Mouse (Mus musculus) T-helper 17 cell (primary cell): ENCODE data around the gene Cd2.

ENCODE experiments used
- in situ Hi-C, 2 experiments: fragments of 300-600 bp; cut with MboI, MseI; formaldehyde crosslinking; loops; 1 replicate in 1 of 2; 2 replicates in 1 of 2; pipeline ENCODE4 v1.15.1; 2025; ENCODE audit warnings: high pct_unique_total_duplicates in 2 of 2

Gene Cd2

DNA sequence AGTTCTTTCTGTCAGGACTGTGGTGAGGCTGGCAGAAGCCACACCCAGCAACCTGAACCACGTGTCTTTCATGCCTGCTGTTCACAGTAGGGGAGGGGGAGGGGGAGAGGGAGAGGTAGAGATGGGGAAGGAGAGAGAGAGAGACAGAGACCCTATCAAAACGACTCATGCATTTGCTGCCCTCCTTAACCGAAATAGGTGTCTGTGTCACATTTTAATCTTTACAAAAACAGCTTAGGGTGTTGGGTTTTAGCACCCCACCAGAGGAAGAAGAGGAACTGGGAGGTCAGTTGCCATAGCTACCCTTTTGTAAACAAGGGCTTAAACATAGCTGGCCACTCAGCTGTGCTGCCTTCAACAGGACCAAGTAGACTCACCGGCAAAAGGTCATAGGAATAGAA lies at the start of gene Cd2:
Gene Cd2 (minus strand): TSS at position 29 of the 401 bp plus-strand sequence.
- in situ Hi-C loops = loop anchor here in 1 of 2 experiments (25.0 kb wide), 1 partner anchor 1999 kb away; the partner anchor contains the start of gene Trim33

DNA sequence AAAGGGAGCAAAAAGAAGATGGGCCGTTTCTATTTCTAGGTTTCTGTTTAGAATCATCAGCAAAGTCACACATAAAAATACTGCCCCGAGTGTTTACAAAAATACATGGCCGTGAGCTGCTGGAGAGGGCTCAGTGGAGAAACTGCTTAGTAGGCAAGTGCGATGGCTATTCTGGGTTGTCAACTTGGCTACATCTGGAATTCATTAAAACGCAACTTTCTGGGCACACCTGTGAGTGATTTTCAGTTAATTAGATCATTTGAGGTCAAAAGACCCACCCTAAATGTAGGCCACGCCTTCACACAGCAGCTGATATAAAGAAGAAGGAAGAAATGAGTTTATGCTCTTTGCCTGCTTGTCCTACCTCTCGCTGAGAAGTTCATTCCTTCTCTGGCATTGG lies 40.9 kb upstream of the Cd2 start:
- in situ Hi-C loops = loop anchor here in 1 of 2 experiments (10.0 kb wide), 1 partner anchor 1616 kb away; no protein-coding TSS in a partner anchor

DNA sequence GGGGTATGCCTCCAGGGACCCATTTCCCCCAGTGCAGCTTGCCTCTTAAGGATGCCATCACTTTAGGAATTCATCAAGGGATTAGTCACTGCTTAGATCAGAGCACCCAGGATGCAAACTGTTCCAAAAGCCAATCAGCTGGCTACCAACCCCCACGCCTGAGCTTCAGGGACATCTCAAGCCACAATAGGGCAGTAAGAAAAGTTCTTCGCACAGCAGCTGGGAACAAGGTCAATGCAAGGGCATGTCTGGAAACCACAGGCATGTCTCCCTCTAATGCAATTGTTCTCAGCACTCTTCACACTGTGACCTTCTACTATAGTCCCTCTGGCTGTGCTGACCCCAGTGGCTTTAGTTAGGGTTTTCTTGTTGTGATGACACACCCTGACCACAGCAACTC lies 39.5 kb upstream of the Cd2 start:
- in situ Hi-C loops = loop anchor here in 1 of 2 experiments (10.0 kb wide), 1 partner anchor 1618 kb away; no protein-coding TSS in a partner anchor

DNA sequence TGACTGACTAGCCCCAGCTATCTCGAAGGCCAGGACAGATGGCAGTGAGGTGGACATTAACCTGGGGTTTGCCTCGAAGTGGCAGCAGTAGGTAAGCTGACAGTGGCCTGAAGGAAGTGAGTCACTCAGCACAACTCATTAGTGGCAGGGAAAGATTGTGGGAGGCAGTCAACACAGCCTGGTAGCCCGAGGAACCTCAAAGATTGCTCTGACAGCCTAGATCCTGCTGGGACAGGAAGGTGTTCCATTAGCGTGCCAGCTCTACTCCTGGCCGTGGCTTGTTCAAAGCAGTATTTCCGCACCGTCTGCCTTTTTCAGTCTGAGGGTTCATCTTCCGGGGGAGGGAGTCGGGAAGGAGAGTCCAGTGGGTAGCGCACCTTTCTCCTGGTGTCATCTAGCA lies 34.7 kb upstream of the Cd2 start:
- in situ Hi-C loops = loop anchor here (5.0 to 25.0 kb wide), 5 partner anchors 50 to 1622 kb away; no protein-coding TSS in a partner anchor

DNA sequence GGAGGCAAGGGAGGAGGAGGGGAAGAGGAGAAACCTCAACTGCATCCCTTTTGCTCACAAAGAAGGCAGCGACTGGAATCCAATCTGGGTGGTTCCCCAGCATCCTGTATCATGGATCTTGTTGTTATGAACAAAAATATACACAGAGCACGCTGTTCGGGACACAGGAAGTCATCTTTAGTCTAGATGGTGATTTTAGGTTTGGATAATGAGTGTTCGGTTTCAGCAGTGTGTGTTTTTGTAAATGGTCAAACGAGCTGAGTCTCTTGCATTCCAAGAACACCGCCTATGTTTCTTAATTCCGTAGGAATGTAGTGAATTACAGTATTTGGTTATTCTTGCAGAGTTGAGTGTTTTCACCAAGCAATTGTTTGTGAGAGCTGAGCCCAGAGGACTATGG lies 33.1 kb upstream of the Cd2 start:
- in situ Hi-C loops = loop anchor here (5.0 to 25.0 kb wide), 5 partner anchors 51 to 1624 kb away; no protein-coding TSS in a partner anchor

DNA sequence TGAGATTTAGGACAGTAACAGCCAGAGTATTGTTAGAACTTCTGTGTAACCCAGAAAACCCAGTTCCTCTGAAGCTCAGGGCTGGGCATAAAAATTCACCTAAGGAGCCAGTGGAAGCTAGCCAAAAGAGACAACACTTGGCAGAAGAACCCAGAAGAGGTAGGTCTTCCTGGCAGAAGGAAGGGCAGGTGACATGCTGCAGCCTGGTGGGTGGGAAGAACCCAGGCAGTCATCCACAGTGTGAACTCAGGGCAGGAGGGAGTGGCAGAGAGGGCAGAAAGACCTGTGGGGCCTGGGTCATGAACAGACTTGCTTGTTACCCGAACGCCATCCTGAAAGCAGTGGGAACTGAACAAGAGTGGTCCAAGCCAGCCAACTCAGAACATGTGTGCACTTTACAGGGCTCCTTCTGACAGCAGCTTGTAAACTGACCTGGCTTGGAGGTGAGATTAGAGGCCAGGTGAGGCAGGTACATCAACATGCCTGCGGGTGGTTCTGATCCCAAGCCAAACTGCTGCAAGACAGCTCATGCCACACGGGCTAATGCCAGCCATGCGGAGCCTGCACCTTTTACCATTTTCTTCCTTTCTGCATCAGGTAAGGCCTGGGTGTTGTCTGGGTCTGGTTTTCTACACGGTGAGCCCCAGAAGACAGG lies 30.9 kb upstream of the Cd2 start:
- in situ Hi-C loops = loop anchor here (5.0 to 25.0 kb wide), 2 partner anchors 494 to 499 kb away; no protein-coding TSS in a partner anchor

DNA sequence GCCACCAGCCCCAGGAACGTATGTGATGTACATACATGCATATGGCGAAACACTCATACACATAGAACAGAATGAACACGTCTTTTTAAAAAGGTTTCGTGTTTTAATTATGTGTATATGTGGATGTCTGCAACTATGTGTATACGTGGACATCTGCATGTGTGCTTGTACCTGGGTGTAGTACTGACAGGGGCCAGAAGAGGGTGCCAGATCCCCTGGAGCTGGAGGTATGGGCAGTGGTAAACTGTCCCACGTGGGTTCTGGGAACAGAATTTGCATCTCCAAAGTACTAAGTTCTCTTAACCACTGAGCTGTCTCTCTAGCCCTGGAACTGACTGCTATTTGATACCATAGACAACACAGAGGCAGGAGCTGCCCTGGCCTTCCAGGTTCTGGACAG lies 30.4 kb upstream of the Cd2 start:
- in situ Hi-C loops = loop anchor here (5.0 to 25.0 kb wide), 2 partner anchors 494 to 499 kb away; no protein-coding TSS in a partner anchor

DNA sequence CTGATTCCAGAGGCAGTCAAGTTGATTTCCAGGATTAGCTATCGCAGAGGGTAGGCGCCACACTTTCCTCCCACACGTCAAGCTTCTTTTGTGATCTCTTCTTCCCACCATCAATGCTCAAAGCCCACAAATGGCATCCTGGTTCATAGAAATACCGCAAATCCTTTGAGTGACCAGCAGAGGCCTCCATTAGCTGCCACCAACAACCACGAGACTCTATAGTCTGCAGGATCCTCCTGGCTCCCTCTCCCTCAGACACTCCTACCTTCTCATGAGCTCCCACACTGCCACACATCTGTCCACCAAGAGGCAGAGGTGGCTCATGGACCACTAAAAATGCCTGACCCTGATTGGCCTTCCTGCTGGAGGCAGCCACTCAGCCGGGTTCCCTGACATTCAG lies 27.2 kb upstream of the Cd2 start:
- in situ Hi-C loops = loop anchor here (5.0 to 25.0 kb wide), 2 partner anchors 497 to 502 kb away; no protein-coding TSS in a partner anchor

DNA sequence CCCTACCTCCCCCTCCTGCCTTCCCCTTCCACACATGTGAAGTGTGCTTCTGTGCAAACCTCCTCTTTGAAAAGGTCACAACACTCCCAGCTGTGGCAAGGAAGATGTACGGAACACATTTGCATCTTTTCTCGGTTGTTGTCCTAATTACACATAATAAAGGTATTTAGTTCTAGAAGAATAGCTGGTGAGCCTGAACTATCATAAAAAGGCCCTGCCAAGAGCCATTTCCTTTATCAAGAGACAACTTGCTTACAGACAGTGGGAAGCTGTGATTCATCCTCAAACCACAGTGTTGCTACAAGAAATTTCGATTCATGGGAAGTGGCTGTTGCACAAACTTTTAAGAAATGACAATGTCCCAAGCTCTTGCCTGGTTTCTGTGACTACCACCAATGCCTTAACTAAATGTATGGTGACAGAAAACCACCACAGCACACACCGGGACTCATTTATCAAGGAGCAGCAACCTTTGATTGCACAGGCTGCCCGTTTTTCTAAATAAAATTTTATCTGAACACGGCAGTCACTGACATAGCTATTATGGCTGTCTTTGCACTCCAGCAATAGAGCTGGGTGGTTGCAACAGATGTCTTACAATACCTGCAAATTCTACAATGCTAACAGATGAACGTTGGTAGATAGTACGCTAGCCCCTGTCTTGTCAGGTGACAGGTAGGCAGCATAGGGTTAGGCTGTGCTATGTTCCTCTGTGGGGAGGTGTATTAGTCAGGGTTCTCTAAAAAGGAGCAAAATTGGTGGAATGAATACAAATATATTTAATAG lies 25.7 kb upstream of the Cd2 start:
- in situ Hi-C loops = loop anchor here in 1 of 2 experiments (25.0 kb wide), 1 partner anchor 499 kb away; no protein-coding TSS in a partner anchor

DNA sequence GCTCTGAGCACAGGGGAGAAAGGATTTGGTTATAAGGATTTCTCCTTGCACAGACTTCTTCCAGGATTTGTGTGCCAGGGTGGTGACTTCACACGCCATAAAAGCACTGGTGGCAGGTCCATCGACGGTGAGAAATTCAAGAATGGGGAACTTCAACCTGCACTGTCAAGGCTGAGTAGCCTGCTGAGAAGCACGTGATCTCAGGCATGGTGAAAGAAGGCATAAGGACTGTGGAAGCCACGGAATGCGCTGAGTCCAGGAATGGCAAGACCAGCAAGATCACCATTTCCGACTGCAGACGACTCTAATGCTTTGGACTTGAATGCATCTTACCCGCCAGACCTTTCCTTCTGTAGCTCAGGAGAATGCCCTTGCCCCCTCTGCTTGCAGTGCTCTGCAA lies 23.2 kb upstream of the Cd2 start:
- in situ Hi-C loops = loop anchor here in 1 of 2 experiments (25.0 kb wide), 1 partner anchor 501 kb away; no protein-coding TSS in a partner anchor

DNA sequence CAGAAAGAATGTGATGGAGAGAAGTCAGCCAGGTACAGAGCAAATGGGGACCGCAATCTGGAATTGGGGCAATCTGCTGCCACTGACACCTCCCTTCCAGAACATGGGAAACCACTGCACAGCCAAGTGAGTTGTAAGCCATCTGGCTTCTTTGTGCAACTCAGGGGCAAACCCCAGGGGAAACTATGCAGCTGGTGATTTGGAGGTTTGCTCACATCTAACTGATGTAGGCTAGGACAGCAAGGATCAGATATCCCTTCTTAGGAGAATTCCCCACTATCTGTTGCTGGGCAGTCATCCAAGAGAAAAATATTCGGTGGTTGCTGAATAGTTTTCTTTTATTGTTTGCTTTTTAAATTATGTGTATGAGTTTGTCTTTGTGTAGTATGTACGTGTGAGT lies 21.9 kb upstream of the Cd2 start:
- in situ Hi-C loops = loop anchor here in 1 of 2 experiments (25.0 kb wide), 1 partner anchor 503 kb away; no protein-coding TSS in a partner anchor

DNA sequence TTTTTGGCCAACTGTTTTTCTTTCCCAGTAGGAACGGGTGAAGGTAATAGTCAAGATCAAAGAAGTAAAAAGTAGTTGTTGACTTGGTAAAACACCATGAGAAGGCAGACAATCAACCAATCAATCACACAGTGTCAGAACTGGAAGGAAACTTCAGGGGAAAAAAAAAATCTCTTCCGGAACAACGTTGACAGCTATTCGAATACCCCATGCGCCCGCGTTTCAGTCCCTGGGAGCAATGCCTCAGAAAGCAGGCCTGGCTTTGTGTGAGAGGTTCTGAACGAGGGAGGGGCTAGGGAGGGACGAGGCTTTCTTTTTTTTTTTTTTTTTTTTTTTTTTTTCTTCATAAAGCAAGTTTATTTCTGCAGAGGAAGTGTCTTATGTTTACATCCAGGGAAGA lies 18.4 kb upstream of the Cd2 start:
- in situ Hi-C loops = loop anchor here in 1 of 2 experiments (25.0 kb wide), 1 partner anchor 506 kb away; no protein-coding TSS in a partner anchor

DNA sequence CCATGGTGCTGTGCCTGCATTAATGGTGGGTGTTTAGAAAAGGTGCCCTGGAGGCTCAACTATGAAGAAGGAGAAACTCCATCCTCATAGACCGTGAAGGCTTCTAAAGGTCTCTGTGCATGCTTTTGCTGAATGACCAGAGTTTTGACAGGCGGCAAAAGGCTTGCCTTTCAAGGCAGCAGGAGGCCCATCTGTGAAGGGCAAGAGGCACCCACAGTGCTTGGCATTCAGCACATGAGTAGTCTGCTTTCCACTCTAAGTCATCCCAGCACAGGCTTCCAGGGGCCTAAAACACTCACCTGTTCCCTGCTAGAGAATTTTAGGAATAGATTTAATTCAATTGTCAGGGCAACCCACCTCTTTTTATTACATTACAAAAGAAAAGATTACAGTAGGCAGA lies 17.3 kb upstream of the Cd2 start:
- in situ Hi-C loops = loop anchor here in 1 of 2 experiments (25.0 kb wide), 1 partner anchor 507 kb away; no protein-coding TSS in a partner anchor

DNA sequence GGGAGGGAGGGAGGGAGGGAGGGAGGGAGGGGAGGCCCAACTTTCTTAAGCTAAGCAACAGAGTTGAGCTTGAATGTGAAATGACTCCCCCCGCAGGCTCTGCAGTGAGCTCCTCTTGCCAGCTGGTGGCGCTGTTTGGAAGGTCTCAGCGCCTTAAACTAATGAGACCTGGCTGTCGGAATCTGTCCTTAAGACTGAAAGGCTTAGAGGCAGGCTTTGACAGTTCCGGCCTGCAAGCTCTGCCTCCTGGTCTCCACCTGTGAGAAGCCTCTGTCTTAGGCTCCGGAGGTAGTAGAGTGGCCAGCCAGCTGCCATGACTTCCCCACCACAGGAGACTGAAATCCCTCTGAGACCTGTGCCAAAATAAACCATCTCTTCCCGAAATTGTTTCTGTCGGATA lies 16.4 kb upstream of the Cd2 start:
- in situ Hi-C loops = loop anchor here (5.0 to 25.0 kb wide), 2 partner anchors 153 to 508 kb away; no protein-coding TSS in a partner anchor

DNA sequence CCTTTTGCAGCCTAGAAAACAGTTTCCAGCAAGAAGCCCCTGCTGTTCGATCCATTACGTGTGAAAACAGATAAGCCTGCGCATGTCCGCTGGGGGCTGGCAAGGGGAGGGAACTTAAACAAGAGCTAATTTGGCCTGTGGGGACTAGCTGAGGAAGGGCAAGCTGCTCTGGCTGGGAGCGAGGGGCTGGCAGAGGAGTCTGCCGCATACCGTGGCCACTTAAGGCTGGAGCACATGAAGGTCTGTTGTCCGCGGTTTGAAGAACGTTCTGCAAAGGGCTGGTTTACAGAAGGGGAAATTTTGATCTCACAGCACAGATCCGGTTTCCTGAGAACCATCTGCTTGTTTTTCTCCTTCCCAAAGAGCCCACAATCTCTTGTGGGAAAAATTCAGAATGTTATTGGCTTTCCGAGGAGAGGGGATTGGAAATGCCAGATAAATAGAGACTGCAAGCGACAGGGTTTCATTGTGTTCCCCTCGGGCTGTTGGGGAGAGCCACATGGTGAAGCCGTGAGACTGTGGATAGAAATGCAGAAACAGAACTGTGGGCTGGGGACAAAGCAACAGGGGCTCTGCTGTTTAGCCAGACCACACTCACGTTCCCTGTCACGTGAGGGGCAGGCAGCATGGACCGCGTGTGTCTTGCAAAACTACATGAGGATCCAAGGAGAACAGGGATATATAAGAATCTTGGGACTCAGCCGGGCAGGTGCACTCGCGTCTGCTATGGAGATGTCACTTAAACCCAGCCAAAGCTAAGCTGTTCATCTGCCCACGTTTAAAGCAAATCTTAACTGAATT lies 12.7 kb upstream of the Cd2 start:
- in situ Hi-C loops = loop anchor here (5.0 to 25.0 kb wide), 2 partner anchors 157 to 512 kb away; no protein-coding TSS in a partner anchor

DNA sequence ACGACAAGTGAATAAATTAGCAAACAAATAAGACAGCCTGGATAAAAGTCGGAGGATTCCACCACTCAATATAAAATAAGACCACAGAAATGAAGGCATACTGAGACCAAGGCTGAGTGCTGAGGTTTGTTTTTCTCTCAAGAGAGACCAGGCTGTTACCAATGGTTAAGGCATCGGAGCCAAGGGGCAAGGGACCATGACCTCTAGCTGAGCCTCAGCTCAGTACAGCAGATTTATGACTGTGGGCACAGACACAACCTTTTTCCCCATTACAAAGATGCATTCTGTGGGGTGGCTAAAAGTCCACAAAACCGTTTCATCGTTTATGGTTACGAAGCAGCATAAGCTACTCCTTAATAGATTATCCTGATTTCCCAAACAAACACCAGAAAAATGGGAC lies 11.9 kb upstream of the Cd2 start:
- in situ Hi-C loops = loop anchor here (5.0 to 25.0 kb wide), 6 partner anchors 77 to 1988 kb away; partner anchors contain the start of genes Ptgfrn (in 1 of the 2) and Trim33 (in 1 of the 2)

DNA sequence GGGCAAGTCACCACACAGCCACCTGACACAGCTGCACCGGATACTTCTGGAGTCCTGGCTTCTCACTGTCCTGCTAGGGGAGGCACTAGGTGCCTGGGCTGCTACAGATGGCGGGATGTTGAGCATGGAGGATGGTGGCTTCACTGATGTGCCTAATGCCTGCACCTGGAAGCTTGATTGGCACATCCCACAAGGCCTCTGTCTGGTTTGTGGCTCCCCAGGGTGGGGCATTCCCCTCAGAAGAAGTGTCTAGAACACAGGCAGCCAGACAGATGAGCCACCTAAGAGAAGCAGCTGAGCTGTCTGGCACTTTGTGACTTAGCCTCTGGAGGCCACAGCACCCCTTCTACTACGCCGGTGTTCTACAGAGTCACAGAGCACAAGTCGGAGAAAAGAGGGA lies 9.5 kb upstream of the Cd2 start:
- in situ Hi-C loops = loop anchor here (5.0 to 25.0 kb wide), 6 partner anchors 75 to 1990 kb away; partner anchors contain the start of genes Ptgfrn (in 1 of the 2) and Trim33 (in 1 of the 2)

DNA sequence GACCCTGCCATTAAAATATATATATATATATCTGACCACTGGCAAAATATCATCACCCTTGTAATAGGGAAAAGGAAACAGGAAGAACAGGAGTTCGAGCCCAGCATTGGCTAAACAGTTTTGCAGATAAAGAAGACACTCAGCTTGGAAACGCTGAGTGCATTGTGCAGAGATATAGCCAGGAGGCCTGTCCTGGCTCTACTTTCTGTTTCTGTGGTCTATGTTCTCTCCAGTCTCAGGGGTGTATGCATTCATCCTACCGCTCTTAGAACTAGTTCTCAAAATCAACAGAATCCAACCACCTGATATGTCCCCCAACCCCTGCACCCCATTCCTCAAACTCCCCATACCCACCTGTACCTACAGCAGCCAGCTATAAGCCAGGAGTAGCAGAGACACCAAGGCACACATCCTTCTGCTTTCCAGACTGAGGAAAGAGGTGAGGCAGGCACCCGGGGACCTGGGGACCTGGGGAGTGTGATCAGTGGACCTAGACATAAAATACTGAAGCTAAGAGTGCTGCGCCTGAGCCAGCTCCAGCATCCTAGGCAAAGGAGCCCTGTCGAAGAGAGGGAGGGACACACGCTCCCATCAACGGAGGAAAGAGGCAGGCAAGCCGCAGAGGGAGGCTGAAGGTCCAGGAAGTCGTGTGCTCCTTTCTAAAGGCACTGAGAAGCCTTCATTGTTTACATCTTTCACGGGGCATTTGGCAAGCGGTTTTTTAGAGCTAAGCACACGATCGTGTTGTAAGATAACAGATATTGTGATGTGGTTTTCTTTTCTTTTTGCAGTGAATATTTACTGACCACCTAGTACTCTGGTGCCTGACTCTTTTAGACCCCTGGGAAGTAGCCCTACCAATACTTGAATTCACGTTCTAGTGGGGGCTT lies 8.4 kb upstream of the Cd2 start:
- in situ Hi-C loops = loop anchor here (5.0 to 25.0 kb wide), 6 partner anchors 74 to 1991 kb away; partner anchors contain the start of genes Ptgfrn (in 1 of the 2) and Trim33 (in 1 of the 2)

DNA sequence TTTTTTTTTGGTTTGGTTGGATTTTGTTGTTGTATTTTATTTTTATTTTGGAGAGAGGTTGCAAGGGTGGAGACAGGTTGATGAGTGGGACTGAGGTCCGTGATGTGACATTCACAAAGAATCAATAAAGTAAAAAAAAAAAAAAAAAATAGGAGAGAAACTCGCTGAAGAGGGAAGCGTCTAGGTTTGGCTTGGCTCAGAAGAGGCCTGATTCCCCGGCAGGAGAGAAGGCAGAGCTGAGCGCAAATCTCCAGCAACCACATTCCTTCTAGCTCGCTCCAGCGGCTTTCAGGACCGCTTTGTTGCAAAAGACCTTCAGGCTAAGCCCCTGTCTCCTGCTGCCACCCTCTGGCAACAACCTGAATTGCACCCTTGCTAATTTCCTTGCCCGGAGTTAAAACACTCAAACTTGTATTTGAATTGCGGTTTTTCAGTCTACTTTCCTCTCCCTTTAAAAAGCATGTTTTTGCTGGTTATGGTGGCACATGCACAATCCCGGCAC lies 7.7 kb upstream of the Cd2 start:
- in situ Hi-C loops = loop anchor here (5.0 to 25.0 kb wide), 6 partner anchors 73 to 1992 kb away; partner anchors contain the start of genes Ptgfrn (in 1 of the 2) and Trim33 (in 1 of the 2)
